Mouse (Mus musculus): ENCODE measurements around the gene Olfr692. TPM values are rescaled to one million over a fixed set of nuclear protein-coding genes. Genes with fewer than 3 reads are reported as not detected.

Gene Olfr692
- polyA plus RNA-seq, 1 experiment from 2014 or later, result not detected

- no peaks in the 10 kb centered on the region for H3K36me3 ChIP-seq
- WGBS, result 90% methylated on average over 7 of the region's 7 CpGs
- no peaks in the 10 kb centered on the region for H3K4me1 ChIP-seq (replicated peaks)
- no peaks in the 10 kb centered on the region for H3K27me3 ChIP-seq (ENCODE audit: insufficient read depth, poor library complexity, severe bottlenecking)
- H3K9me3 ChIP-seq, result no peaks in the 10 kb centered on the region
- no peak overlapping the region for H3K4me3 ChIP-seq
- no peak for DNase-seq (ENCODE audit: low spot score)
- no peak overlapping the region for H3K27ac ChIP-seq
These were observed 48.5 kb downstream of the Olfr692 start for GRCm38 (mm10) chr7:105416529-105416928.

- Histone ChIP-seq H3K27me3 (ENCODE audit: insufficient read depth, poor library complexity, severe bottlenecking) (no peaks in the 10 kb centered on the region), H3K9me3 (no peaks in the 10 kb centered on the region), H3K4me3 (no peak overlapping the region), H3K36me3 (no peaks in the 10 kb centered on the region), H3K4me1 (replicated peaks) (no peaks in the 10 kb centered on the region), H3K27ac (no peak overlapping the region)
- DNase-seq (ENCODE audit: low spot score), result no peak
- WGBS, result 84% methylated on average over 5 of the region's 5 CpGs
These were observed 50.1 kb downstream of the Olfr692 start for GRCm38 (mm10) chr7:105418106-105418505.

Other genes with a start within 250 kb of the Olfr692 start
- not detected in 2 replicates for gene Olfr683, start 221.2 kb upstream of the Olfr692 start, polyA plus RNA-seq (2016; fragmentation: Nextera tagmentation; extraction: Ambion mirVana)
- gene Olfr684, start 204.6 kb upstream of the Olfr692 start, polyA plus RNA-seq (2016; fragmentation: Nextera tagmentation; extraction: Ambion mirVana), result not detected in 2 replicates
- not detected in 2 replicates for gene Olfr685, start 182.2 kb upstream of the Olfr692 start, polyA plus RNA-seq (2016; fragmentation: Nextera tagmentation; extraction: Ambion mirVana)
- not detected in 2 replicates for gene Olfr686, start 160.7 kb upstream of the Olfr692 start, polyA plus RNA-seq (2016; fragmentation: Nextera tagmentation; extraction: Ambion mirVana)
- gene Olfr688, start 80.1 kb upstream of the Olfr692 start, polyA plus RNA-seq (2016; fragmentation: Nextera tagmentation; extraction: Ambion mirVana), result not detected in 2 replicates
- gene Olfr689, start 57.1 kb upstream of the Olfr692 start, polyA plus RNA-seq (2016; fragmentation: Nextera tagmentation; extraction: Ambion mirVana), result not detected in 2 replicates
- not detected in 2 replicates for gene Olfr690, start 34.1 kb upstream of the Olfr692 start, polyA plus RNA-seq (2016; fragmentation: Nextera tagmentation; extraction: Ambion mirVana)
- not detected in 2 replicates for gene Olfr691, start 26.0 kb upstream of the Olfr692 start, polyA plus RNA-seq (2016; fragmentation: Nextera tagmentation; extraction: Ambion mirVana)
- not detected in 2 replicates for gene Gm5901, start 6.8 kb downstream of the Olfr692 start, polyA plus RNA-seq (2016; fragmentation: Nextera tagmentation; extraction: Ambion mirVana)
- 39.9 and 41.6 TPM in 2 replicates for gene Fam160a2, start 31.8 kb downstream of the Olfr692 start, polyA plus RNA-seq (2016; fragmentation: Nextera tagmentation; extraction: Ambion mirVana)
- gene Cnga4, start 36.3 kb downstream of the Olfr692 start, polyA plus RNA-seq (2016; fragmentation: Nextera tagmentation; extraction: Ambion mirVana), result 0.13 TPM in 1 of 2 replicates, not detected in the other
- gene Cckbr, start 57.5 kb downstream of the Olfr692 start, polyA plus RNA-seq (2016; fragmentation: Nextera tagmentation; extraction: Ambion mirVana), result 0.49 and 0.60 TPM in 2 replicates
- gene Cavin3, start 114.1 kb downstream of the Olfr692 start, polyA plus RNA-seq (2016; fragmentation: Nextera tagmentation; extraction: Ambion mirVana), result 23.0 and 32.2 TPM in 2 replicates
- 36.8 and 52.4 TPM in 2 replicates for gene Smpd1, start 186.1 kb downstream of the Olfr692 start, polyA plus RNA-seq (2016; fragmentation: Nextera tagmentation; extraction: Ambion mirVana)
- gene Apbb1, start 213.4 kb downstream of the Olfr692 start, polyA plus RNA-seq (2016; fragmentation: Nextera tagmentation; extraction: Ambion mirVana), result 118 and 171 TPM in 2 replicates
- gene Hpx, start 231.9 kb downstream of the Olfr692 start, polyA plus RNA-seq (2016; fragmentation: Nextera tagmentation; extraction: Ambion mirVana), result 0.20 and 0.25 TPM in 2 replicates